Mouse (Mus musculus) megakaryocyte, embryonic 14.5 days (primary cell): ENCODE measurements around the gene Mindy4.

Experiments
- FLI1 ChIP-seq: IDR thresholded peaks from 2 replicates; pipeline ENCODE4 v1.6.1; 2012; ENCODE audit warnings: low read length, inconsistent platforms, mixed read lengths
- GATA1 ChIP-seq: IDR thresholded peaks from 3 replicates; pipeline ENCODE4 v1.6.1; 2012; ENCODE audit warnings: mixed read lengths, low read length, inconsistent platforms, borderline replicate concordance

DNA sequence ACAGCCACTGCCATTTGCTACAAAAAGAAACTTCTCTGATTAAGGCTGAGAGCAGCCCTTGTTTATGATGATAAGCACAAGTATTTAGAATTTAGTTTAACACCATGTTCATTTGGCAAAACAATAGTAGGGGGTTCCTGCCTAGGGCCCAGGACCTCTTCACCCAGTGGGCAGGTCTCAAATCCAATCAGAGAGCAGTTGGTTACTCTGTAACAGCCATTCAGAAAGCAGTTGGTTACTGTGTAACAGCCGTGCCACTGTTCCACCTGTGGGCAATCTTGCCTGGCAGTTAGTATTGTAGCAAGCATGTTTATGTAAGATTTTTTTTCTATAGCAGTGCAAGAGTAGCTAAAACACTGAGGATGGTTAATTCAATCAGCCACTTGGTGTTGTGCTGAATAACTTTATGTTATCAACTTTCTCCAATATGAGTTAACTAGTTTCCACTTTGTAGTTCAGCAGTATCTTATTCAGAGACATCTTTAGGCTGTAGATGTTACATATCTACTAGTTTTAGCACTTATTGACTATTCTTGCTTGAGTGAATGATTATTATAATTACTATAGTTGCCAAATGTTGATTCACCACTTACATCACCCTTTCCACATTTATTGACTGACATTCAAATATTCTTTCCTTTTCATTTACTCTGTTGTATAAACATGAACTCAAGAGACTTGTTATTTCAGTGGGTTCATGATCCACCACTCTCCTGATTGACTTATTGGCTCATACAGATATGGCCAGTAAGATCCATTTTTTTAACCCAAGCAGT, 20.3 kb upstream of the Mindy4 start:
- TF ChIP-seq GATA1 (no peak), FLI1 (no peak)
